ENCODE assay signal across 16 mouse cellular contexts in genomic region chr9:61130877-61131276, GRCm38 (mm10).
"Had no signal": no experiment of that assay in that cellular context is flagged by ENCODE, and none has a peak within 500 bp of the region (broad histone marks: within the 10 kb centered on the region; RNA-seq: fewer than 3 reads in every experiment).

No protein-coding gene starts in this region.

- ATAC-seq: intestine, embryonic 15.5 days; liver, postnatal 0 days; midbrain, embryonic 15.5 days had no signal

- H3K9ac ChIP-seq: intestine, embryonic 15.5 days; limb, embryonic 12.5 days; liver, embryonic 13.5 days; liver, postnatal 0 days; lung, embryonic 15.5 days; midbrain, embryonic 15.5 days had no signal

- H3K36me3 ChIP-seq: intestine, embryonic 15.5 days; limb, embryonic 12.5 days; liver, embryonic 13.5 days; lung, embryonic 15.5 days; midbrain, embryonic 15.5 days had no signal

- H3K27ac ChIP-seq: intestine, embryonic 15.5 days; layer of hippocampus, adult 2 months; limb, embryonic 12.5 days; liver, embryonic 13.5 days; lung, embryonic 15.5 days; macrophage; midbrain, embryonic 15.5 days had no signal

- H3K4me1 ChIP-seq: liver, embryonic 13.5 days; megakaryocyte, embryonic 14.5 days had no signal

- H3K4me3 ChIP-seq: intestine, embryonic 15.5 days; layer of hippocampus, adult 2 months; limb, embryonic 12.5 days; liver, embryonic 13.5 days; lung, embryonic 15.5 days; megakaryocyte, embryonic 14.5 days; midbrain, embryonic 15.5 days had no signal

- H3K4me2 ChIP-seq: intestine, embryonic 15.5 days; limb, embryonic 12.5 days; liver, embryonic 13.5 days; lung, embryonic 15.5 days; midbrain, embryonic 15.5 days had no signal

- H3K9me3 ChIP-seq: intestine, embryonic 15.5 days; limb, embryonic 12.5 days; liver, embryonic 13.5 days; lung, embryonic 15.5 days; megakaryocyte, embryonic 14.5 days; midbrain, embryonic 15.5 days had no signal

- DNase-seq: kidney, adult 18-20 months; kidney, postnatal 10 days; kidney, postnatal 4 days; liver; liver, embryonic 13.5 days; liver, postnatal 0 days; lung, postnatal 14 days; right cerebral cortex, postnatal 4 days; spleen, adult 18-20 months had no signal

- H3K27me3 ChIP-seq: intestine, embryonic 15.5 days; midbrain, embryonic 15.5 days had no signal
